Mouse (Mus musculus) left cerebral cortex, adult 11 months (tissue): Measurements from ENCODE around the gene Pfn4.
A peak's percentile ranks its signal among the peaks of the same experiment; 100 is the strongest.
"Not testable (repeated sequence)": the region's sequence is repeated elsewhere in the genome, so short reads cannot be mapped to it uniquely, and the experiment has no call there.

Source experiments
- DNase-seq: peaks from one replicate; pipeline ENCODE4 v3.0.0; 2022; ENCODE audit warnings: low spot score

The Pfn4 gene

DNA sequence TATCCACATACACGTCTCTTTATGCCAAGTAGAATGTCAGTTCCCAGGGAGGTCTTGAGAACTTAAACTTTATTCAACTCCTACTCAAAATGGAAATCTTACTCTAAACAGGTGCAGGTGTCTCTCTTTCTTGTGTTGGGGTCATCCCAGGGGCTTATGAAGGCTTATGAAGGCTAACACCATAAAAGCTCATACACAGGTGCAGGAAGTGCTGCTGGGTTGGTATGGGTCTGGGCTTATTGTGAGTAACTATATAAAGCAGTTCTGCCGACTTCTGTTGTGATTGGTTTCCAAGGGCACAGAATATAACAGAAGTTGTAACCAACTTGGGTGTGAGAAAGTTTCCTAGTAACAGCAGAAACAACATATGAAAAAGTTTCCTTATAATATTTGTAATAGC, 15.6 kb downstream of the Pfn4 start:
- DNase-seq: no peak

DNA sequence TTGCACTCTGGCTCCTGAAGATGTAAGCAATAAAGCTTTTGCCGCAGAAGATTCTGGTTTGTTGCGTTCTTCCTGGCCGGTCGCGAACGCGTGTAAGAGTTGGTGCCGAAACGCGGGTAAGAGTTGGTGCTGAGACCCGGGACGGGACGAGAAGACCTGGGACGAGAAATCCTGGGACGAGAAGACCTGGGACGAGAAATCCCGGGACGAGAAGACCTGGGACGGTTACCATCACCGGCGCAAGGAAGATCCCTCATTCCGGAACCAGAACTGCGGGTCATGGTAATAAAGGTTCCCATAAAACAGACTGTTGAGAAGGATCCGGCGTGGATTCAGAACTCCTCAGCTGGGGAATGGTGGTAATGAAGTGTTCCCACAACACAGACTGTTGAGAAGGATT, 19.3 kb downstream of the Pfn4 start:
- not testable (repeated sequence) for DNase-seq

GRCm38 (mm10) chr12:4793718-4794117, 24.9 kb downstream of the Pfn4 start:
- no peak for DNase-seq

DNA sequence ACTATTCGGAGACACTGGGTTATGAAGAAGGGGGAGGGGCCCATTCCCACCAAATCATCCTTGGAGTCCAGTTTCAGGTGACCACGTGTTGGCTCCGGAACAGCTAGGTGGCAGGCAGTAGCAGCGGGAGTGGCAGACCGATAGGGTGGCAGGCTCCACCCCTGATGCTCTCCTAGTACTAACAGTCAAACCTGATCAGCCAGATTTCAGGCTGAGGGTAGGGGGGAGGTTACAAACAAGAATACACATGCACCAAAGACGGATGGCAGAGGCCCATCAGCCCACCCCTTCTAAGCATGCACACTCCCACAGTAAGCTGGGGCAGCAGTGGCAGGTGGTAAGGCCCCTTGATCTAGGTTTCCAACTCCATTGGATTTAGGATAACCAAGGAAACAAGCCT, 28.6 kb downstream of the Pfn4 start:
- DNase-seq: not testable (repeated sequence)

DNA sequence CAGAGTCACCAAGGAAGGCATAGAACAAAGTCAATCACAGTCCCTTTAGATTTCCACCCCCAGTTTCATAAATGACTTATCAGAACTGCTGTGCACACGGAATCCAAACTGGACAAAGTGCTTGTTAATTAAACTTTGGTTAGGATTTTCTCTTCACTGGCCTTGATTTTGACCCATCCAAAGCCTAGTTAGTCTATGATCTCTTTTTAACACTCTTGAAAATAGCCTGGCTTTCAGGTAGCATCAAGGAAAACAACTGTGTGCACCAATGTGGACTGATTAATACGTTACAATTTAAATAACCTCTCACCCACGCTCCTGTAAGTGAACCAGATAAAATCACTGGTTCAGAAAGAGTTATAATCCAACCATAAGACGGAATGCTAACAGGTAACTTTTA, 42.2 kb downstream of the Pfn4 start:
- DNase-seq: no peak

DNA sequence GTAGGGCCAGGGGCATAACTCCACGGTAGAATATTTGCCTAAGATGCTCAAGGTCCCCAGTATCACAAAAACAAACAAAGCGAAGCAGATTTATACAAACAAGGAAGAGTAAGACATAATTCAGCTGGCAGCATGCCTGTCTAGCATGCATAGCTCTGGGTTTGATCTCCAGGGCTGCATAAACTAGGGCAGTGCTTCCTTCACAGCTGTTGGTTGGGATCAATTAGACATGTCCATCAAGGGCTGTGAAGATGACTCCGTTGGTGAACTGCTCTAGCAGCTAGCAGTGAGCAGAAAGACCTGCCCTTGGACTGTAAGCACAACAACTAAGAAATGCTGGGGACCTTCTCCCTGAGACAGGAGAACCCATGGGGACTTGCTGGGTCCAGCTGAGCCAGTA, 42.9 kb downstream of the Pfn4 start:
- no peak for DNase-seq

GRCm38 (mm10) chr12:4813636-4814035, 44.8 kb downstream of the Pfn4 start:
- DNase-seq: no peak

- no peak for DNase-seq
These were observed 48.0 kb downstream of the Pfn4 start for GRCm38 (mm10) chr12:4816680-4817360.

DNA sequence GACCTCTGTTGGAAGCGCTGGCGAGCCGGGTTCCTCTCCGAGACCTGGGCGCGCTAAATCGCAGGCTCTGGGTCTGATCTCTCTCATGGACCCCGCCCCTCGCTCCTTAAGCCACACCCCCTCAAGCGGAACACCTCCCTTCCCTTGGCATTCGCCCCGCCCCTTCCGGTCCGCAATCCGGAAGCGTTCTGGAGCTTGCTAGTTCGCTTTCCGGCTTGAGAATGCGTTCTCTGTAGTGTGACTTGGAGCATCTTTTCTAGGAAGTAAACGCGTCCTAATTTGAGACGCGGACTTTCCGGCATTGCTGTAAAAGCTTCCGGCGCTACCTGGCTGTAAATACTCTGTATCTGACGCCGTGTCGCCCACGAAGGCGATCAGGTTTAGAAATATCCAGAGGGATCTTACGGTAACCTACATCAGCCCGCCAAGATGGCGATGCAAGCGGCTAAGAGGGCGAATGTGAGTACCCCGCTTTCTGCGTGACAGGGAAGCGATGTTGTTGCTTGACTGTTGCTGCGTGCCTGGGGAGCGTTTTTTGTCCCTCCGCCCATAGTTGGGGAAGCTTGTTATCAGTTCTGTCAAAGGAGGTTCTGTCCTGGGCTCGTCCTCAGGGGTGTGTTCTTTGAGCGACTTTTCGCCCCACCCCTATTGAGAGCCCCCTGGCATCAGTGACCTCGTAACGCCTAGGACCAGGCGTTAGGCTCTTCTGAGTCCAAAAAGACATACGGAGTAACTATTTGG, 48.7 kb downstream of the Pfn4 start, which contains the start of gene Sf3b6:
Gene Sf3b6, plus strand, starts transcription at position 184 of the 741 bp plus-strand sequence.
- peak; percentile 96 for DNase-seq

DNA sequence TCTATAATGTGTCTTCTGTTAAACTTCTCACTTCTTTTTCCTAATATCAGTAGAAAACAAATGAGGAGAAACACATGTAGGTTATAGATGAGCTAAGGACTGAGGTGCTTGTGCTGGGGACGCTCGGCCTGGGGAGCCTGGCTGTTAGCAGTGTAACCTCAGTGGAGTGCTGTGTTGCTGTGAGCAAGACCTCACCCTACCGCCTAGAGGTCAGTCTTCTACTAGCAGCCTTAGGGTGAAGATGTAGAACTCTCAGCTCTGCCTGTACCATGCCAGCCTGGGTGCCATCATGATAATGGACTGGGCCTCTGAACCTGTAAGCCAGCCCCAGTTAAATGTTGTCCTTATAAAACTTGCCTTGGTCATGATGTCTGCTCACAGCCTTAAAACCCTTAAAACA, 58.4 kb downstream of the Pfn4 start:
- no peak for DNase-seq
